Mouse (Mus musculus) stomach, embryonic 15.5 days (tissue): ENCODE results near the gene Tbx20. TPM values are rescaled to one million over a fixed set of nuclear protein-coding genes. Genes with fewer than 3 reads are reported as not detected.
A peak's percentile ranks its signal among the peaks of the same experiment; 100 is the strongest.

Experiments
- ATAC-seq: fragments of 200-750 bp; cut with Nextera tagmentation; 2 replicates; pipeline ENCODE4 v1.8.0; 2017; ENCODE audit warnings: low read depth, moderate number of reproducible peaks, moderate TSS enrichment; ENCODE audit not compliant: insufficient read depth, low FRiP score
- H3K27ac ChIP-seq: fragments of 300-500 bp; sonication (generic); 2 replicates; pipeline ENCODE4 v1.5.1; 2015; ENCODE audit warnings: mild to moderate bottlenecking, inconsistent platforms
- H3K27me3 ChIP-seq: fragments of 300-500 bp; sonication (generic); replicated peaks from 2 replicates; pipeline ENCODE4 v1.6.1; 2015; ENCODE audit warnings: inconsistent platforms
- H3K36me3 ChIP-seq: fragments of 300-500 bp; sonication (generic); 2 replicates; pipeline ENCODE4 v1.6.1; 2015; ENCODE audit warnings: inconsistent platforms
- H3K4me1 ChIP-seq: fragments of 300-500 bp; sonication (generic); 2 replicates; pipeline ENCODE4 v1.6.1; 2015; ENCODE audit warnings: inconsistent platforms
- H3K4me2 ChIP-seq: fragments of 300-500 bp; sonication (generic); 2 replicates; pipeline ENCODE4 v1.6.1; 2015; ENCODE audit warnings: mild to moderate bottlenecking, inconsistent platforms
- H3K4me3 ChIP-seq: fragments of 300-500 bp; sonication (generic); replicated peaks from 2 replicates; pipeline ENCODE4 v1.5.1; 2015; ENCODE audit warnings: inconsistent platforms
- H3K9ac ChIP-seq: fragments of 300-500 bp; sonication (generic); 2 replicates; pipeline ENCODE4 v1.6.1; 2015; ENCODE audit warnings: inconsistent platforms
- H3K9me3 ChIP-seq: fragments of 300-500 bp; sonication (generic); 2 replicates; pipeline ENCODE4 v1.6.1; 2016; ENCODE audit warnings: inconsistent platforms
- WGBS: fragments of 180-500 bp; shearing (Covaris S2); methylation state at CpG from one replicate; pipeline ENCODE4 v1.1.7; 2015; 5-methylcytosine and 5-hydroxymethylcytosine counted together
- polyA plus RNA-seq: library from polyadenylated mRNA; unstranded; fragments of >200 nt; fragmentation: Nextera tagmentation; extraction: Ambion mirVana; gene quantifications from 2 replicates; pipeline ENCODE4 v1.2.1, GENCODE M21; 2015

The Tbx20 gene
- 0.15 and 0.32 TPM in 2 replicates for polyA plus RNA-seq

GRCm38 (mm10) chr9:24774160-24774969, at the start of gene Tbx20:
Gene Tbx20, minus strand, starts transcription at chr9:24774303.
- H3K4me2 ChIP-seq: peak within 1 kb of the TSS; percentile 49
- peaks cover 95% of the 10 kb centered on the region for H3K27me3 ChIP-seq
- H3K4me1 ChIP-seq: peaks cover 22% of the 10 kb centered on the region
- H3K27ac ChIP-seq: no peak within 1 kb of the TSS
- ATAC-seq: peak; percentile 84
- no peaks in the 10 kb centered on the region for H3K36me3 ChIP-seq
- WGBS: under 1% methylated on average over 40 of the region's 40 CpGs
- no peaks in the 10 kb centered on the region for H3K9me3 ChIP-seq
- H3K9ac ChIP-seq: no peak within 1 kb of the TSS
- peak within 1 kb of the TSS; percentile 29 for H3K4me3 ChIP-seq

GRCm38 (mm10) chr9:24818511-24818910, 44.4 kb upstream of the Tbx20 start:
- Histone ChIP-seq H3K4me2 (no peak overlapping the region), H3K27me3 (no peaks in the 10 kb centered on the region), H3K36me3 (no peaks in the 10 kb centered on the region), H3K9ac (no peak overlapping the region), H3K4me3 (no peak overlapping the region), H3K27ac (no peak overlapping the region), H3K4me1 (no peaks in the 10 kb centered on the region), H3K9me3 (no peaks in the 10 kb centered on the region)
- 74% methylated on average over 3 of the region's 3 CpGs for WGBS
- ATAC-seq: no peak

- Histone ChIP-seq H3K36me3 (no peaks in the 10 kb centered on the region), H3K4me1 (no peaks in the 10 kb centered on the region), H3K27me3 (no peaks in the 10 kb centered on the region), H3K9ac (no peak overlapping the region), H3K4me2 (no peak overlapping the region), H3K27ac (no peak overlapping the region), H3K9me3 (no peaks in the 10 kb centered on the region), H3K4me3 (no peak overlapping the region)
- ATAC-seq: no peak
- 86% methylated on average over 6 of the region's 6 CpGs for whole genome bisulfite sequencing
Observed at GRCm38 (mm10) chr9:24812461-24812860, 38.4 kb upstream of the Tbx20 start.

- no peak overlapping the region for H3K4me3 ChIP-seq
- H3K4me1 ChIP-seq: no peaks in the 10 kb centered on the region
- H3K36me3 ChIP-seq: no peaks in the 10 kb centered on the region
- no peak for ATAC-seq
- no peaks in the 10 kb centered on the region for H3K9me3 ChIP-seq
- H3K4me2 ChIP-seq: no peak overlapping the region
- H3K27me3 ChIP-seq: no peaks in the 10 kb centered on the region
- WGBS: 83% methylated on average over 2 of the region's 2 CpGs
- H3K27ac ChIP-seq: no peak overlapping the region
- H3K9ac ChIP-seq: no peak overlapping the region
Observed at GRCm38 (mm10) chr9:24792110-24792509, 18.0 kb upstream of the Tbx20 start.

GRCm38 (mm10) chr9:24789396-24789795, 15.3 kb upstream of the Tbx20 start:
- Histone ChIP-seq H3K4me2 (no peak overlapping the region), H3K4me1 (no peaks in the 10 kb centered on the region), H3K36me3 (no peaks in the 10 kb centered on the region), H3K9ac (no peak overlapping the region), H3K27ac (no peak overlapping the region), H3K4me3 (no peak overlapping the region), H3K9me3 (no peaks in the 10 kb centered on the region), H3K27me3 (no peaks in the 10 kb centered on the region)
- 48% methylated on average over 3 of the region's 3 CpGs for WGBS
- no peak for ATAC-seq

- Histone ChIP-seq H3K27ac (no peak overlapping the region), H3K9me3 (no peaks in the 10 kb centered on the region), H3K4me1 (peaks cover 10% of the 10 kb centered on the region), H3K4me3 (no peak overlapping the region), H3K4me2 (no peak overlapping the region), H3K9ac (no peak overlapping the region), H3K36me3 (no peaks in the 10 kb centered on the region), H3K27me3 (peaks cover 53% of the 10 kb centered on the region)
- ATAC-seq: no peak
- WGBS: 39% methylated on average over 3 of the region's 3 CpGs
Observed at GRCm38 (mm10) chr9:24782338-24782737, 8.2 kb upstream of the Tbx20 start.

GRCm38 (mm10) chr9:24780929-24781441, 6.9 kb upstream of the Tbx20 start:
- H3K4me2 ChIP-seq: peak overlapping the region; percentile 66
- under 1% methylated on average over 32 of the region's 32 CpGs for WGBS
- no peak overlapping the region for H3K9ac ChIP-seq
- ATAC-seq: peak; percentile 68; the same call in 1 of the 2 replicates
- peaks cover 66% of the 10 kb centered on the region for H3K27me3 ChIP-seq
- H3K4me3 ChIP-seq: peak overlapping the region; percentile 33
- H3K9me3 ChIP-seq: no peaks in the 10 kb centered on the region
- no peaks in the 10 kb centered on the region for H3K36me3 ChIP-seq
- peaks cover 14% of the 10 kb centered on the region for H3K4me1 ChIP-seq
- no peak overlapping the region for H3K27ac ChIP-seq

- peaks cover 69% of the 10 kb centered on the region for H3K27me3 ChIP-seq
- 0 out of 2 replicates have a peak, but pooled peaks have one; percentile 23 for ATAC-seq
- WGBS: 5% methylated on average over 16 of the region's 22 CpGs
Observed at GRCm38 (mm10) chr9:24780391-24780928, 6.4 kb upstream of the Tbx20 start.

GRCm38 (mm10) chr9:24779975-24780374, 5.9 kb upstream of the Tbx20 start:
- Histone ChIP-seq H3K27ac (no peak overlapping the region), H3K36me3 (no peaks in the 10 kb centered on the region), H3K9ac (no peak overlapping the region), H3K4me3 (no peak overlapping the region), H3K27me3 (peaks cover 73% of the 10 kb centered on the region), H3K9me3 (no peaks in the 10 kb centered on the region), H3K4me1 (peaks cover 14% of the 10 kb centered on the region), H3K4me2 (no peak overlapping the region)
- WGBS: 8% methylated on average over 3 of the region's 3 CpGs
- ATAC-seq: no peak

More at GRCm38 (mm10) chr9:24780391-24780928, 6.4 kb upstream of the Tbx20 start:
- peaks cover 14% of the 10 kb centered on the region for H3K4me1 ChIP-seq
- H3K4me3 ChIP-seq: peak overlapping the region; percentile 33; the same call in 1 of the 2 replicates
- H3K36me3 ChIP-seq: no peaks in the 10 kb centered on the region
- H3K27ac ChIP-seq: no peak overlapping the region
- peak overlapping the region; percentile 66 for H3K4me2 ChIP-seq
- no peak overlapping the region for H3K9ac ChIP-seq
- H3K9me3 ChIP-seq: no peaks in the 10 kb centered on the region

GRCm38 (mm10) chr9:24778571-24778970, 4.5 kb upstream of the Tbx20 start:
- WGBS: 5% methylated on average over 14 of the region's 14 CpGs
- Histone ChIP-seq H3K36me3 (no peaks in the 10 kb centered on the region), H3K4me3 (no peak overlapping the region), H3K9ac (no peak overlapping the region), H3K4me1 (peaks cover 23% of the 10 kb centered on the region), H3K4me2 (no peak overlapping the region), H3K9me3 (no peaks in the 10 kb centered on the region), H3K27ac (no peak overlapping the region), H3K27me3 (peaks cover 87% of the 10 kb centered on the region)
- ATAC-seq: no peak

GRCm38 (mm10) chr9:24777961-24778360, 3.9 kb upstream of the Tbx20 start:
- ATAC-seq: no peak
- Histone ChIP-seq H3K9ac (no peak overlapping the region), H3K4me3 (no peak overlapping the region), H3K27ac (no peak overlapping the region), H3K9me3 (no peaks in the 10 kb centered on the region), H3K4me1 (peaks cover 24% of the 10 kb centered on the region), H3K4me2 (peak overlapping the region; percentile 8; the same call in 1 of the 2 replicates), H3K27me3 (peaks cover 93% of the 10 kb centered on the region), H3K36me3 (no peaks in the 10 kb centered on the region)
- 1% methylated on average over 14 of the region's 14 CpGs for WGBS
